Mouse (Mus musculus) cerebellum, adult 9-11 months (tissue): ENCODE results near the gene Hps6.
A peak's percentile ranks its signal among the peaks of the same experiment; 100 is the strongest.

Experiments used
- DNase-seq: peaks from one replicate; pipeline ENCODE4 v3.0.0; 2022

Gene Hps6

GRCm38 (mm10) chr19:46030196-46030983, 27.1 kb downstream of the Hps6 start:
- no peak for DNase-seq

GRCm38 (mm10) chr19:46031689-46032432, 28.6 kb downstream of the Hps6 start:
- no peak for DNase-seq

GRCm38 (mm10) chr19:46032731-46033510, 29.6 kb downstream of the Hps6 start:
- no peak for DNase-seq

- DNase-seq, result no peak
Measured at GRCm38 (mm10) chr19:46033911-46034310, 30.6 kb downstream of the Hps6 start.

GRCm38 (mm10) chr19:46035971-46036370, 32.7 kb downstream of the Hps6 start:
- peak; percentile 55 for DNase-seq

GRCm38 (mm10) chr19:46036477-46037242, 33.4 kb downstream of the Hps6 start:
- DNase-seq, result peak; percentile 35

- DNase-seq, result peak; percentile 55
Measured at GRCm38 (mm10) chr19:46037243-46037924, 34.1 kb downstream of the Hps6 start.

- peak; percentile 71 for DNase-seq
Measured at GRCm38 (mm10) chr19:46037925-46038850, 34.9 kb downstream of the Hps6 start.

- DNase-seq, result peak; percentile 74
Measured at GRCm38 (mm10) chr19:46038851-46039260, 35.5 kb downstream of the Hps6 start.

GRCm38 (mm10) chr19:46039478-46039877, 36.2 kb downstream of the Hps6 start:
- peak; percentile 89 for DNase-seq

GRCm38 (mm10) chr19:46040149-46040902, 37.0 kb downstream of the Hps6 start:
- no peak for DNase-seq

- DNase-seq, result peak; percentile 52
Measured at GRCm38 (mm10) chr19:46041299-46041932, 38.1 kb downstream of the Hps6 start.

- DNase-seq, result peak; percentile 87
Measured at GRCm38 (mm10) chr19:46041933-46042475, 38.7 kb downstream of the Hps6 start.

- DNase-seq, result peak; percentile 75
Measured at GRCm38 (mm10) chr19:46042476-46043011, 39.2 kb downstream of the Hps6 start.

- peak; percentile 78 for DNase-seq
Measured at GRCm38 (mm10) chr19:46043380-46043779, 40.1 kb downstream of the Hps6 start.

- DNase-seq, result peak; percentile 79
Measured at GRCm38 (mm10) chr19:46044271-46044992, 41.1 kb downstream of the Hps6 start, which contains the start of gene Pprc1. TSS of gene Pprc1 (plus strand) at chr19:46044886.

- DNase-seq, result peak; percentile 96
Measured at GRCm38 (mm10) chr19:46044993-46045695, 41.8 kb downstream of the Hps6 start, which contains the start of gene Ldb1. TSS of gene Ldb1 (minus strand) at chr19:46045214.
